Mouse (Mus musculus) hindbrain, embryonic 14.5 days (tissue): ENCODE measurements around the gene 5330417C22Rik. TPM values are rescaled to one million over a fixed set of nuclear protein-coding genes. Genes with fewer than 3 reads are reported as not detected.

ENCODE experiments used
- ATAC-seq: fragments of 200-750 bp; cut with Nextera tagmentation; 2 replicates; pipeline ENCODE4 v1.8.0; 2017; ENCODE audit warnings: moderate number of reproducible peaks, mild to moderate bottlenecking, moderate TSS enrichment, moderate library complexity; ENCODE audit not compliant: low FRiP score
- DNase-seq: peaks from one replicate; pipeline ENCODE4 v3.0.0-alpha.2; 2015; ENCODE audit warnings: low spot score
- H3K27ac ChIP-seq: fragments of 300-500 bp; sonication (generic); 2 replicates; pipeline ENCODE4 v1.5.1; 2014; ENCODE audit warnings: mild to moderate bottlenecking, moderate library complexity
- H3K27me3 ChIP-seq: fragments of 300-500 bp; sonication (generic); 2 replicates; pipeline ENCODE4 v1.6.1; 2014; ENCODE audit warnings: mild to moderate bottlenecking, low read length, mixed read lengths; ENCODE audit not compliant: control insufficient read depth, insufficient read depth
- H3K36me3 ChIP-seq: fragments of 300-500 bp; sonication (generic); replicated peaks from 2 replicates; pipeline ENCODE4 v1.6.1; 2014; ENCODE audit not compliant: control insufficient read depth, insufficient read depth
- H3K4me1 ChIP-seq: fragments of 300-500 bp; sonication (generic); replicated peaks from 2 replicates; pipeline ENCODE4 v1.6.1; 2014; ENCODE audit warnings: antibody characterized with exemption, low read length, mixed read lengths; ENCODE audit not compliant: control insufficient read depth, insufficient read depth
- H3K4me2 ChIP-seq: fragments of 300-500 bp; sonication (generic); replicated peaks from 2 replicates; pipeline ENCODE4 v1.6.1; 2014; ENCODE audit warnings: mild to moderate bottlenecking, moderate library complexity
- H3K4me3 ChIP-seq: fragments of 300-500 bp; sonication (generic); replicated peaks from 2 replicates; pipeline ENCODE4 v1.5.1; 2014; ENCODE audit warnings: mild to moderate bottlenecking, low read length
- H3K9ac ChIP-seq: fragments of 300-500 bp; sonication (generic); 2 replicates; pipeline ENCODE4 v1.6.1; 2014
- H3K9me3 ChIP-seq: fragments of 300-500 bp; sonication (generic); 2 replicates; pipeline ENCODE4 v1.6.1; 2016; ENCODE audit warnings: low read length; ENCODE audit not compliant: control insufficient read depth
- WGBS: fragments of 180-500 bp; shearing (Covaris S2); extraction: QIAGEN DNeasy Blood & Tissue Kit; methylation state at CpG from one replicate; pipeline ENCODE4 v1.1.7; 2014; 5-methylcytosine and 5-hydroxymethylcytosine counted together
- polyA plus RNA-seq: library from polyadenylated mRNA; unstranded; fragments of >200 nt; fragmentation: Nextera tagmentation; extraction: Ambion mirVana; gene quantifications from 2 replicates; pipeline ENCODE4 v1.2.1, GENCODE M21; 2014

5330417C22Rik gene
- polyA plus RNA-seq, 1 experiment from 2014 or later = 18.3 TPM

- no peaks in the 10 kb centered on the region for H3K27me3 ChIP-seq
- 81% methylated on average over 4 of the region's 4 CpGs for WGBS
- no peak for ATAC-seq
Observed at GRCm38 (mm10) chr3:108478800-108479199, 57.5 kb downstream of the 5330417C22Rik start.

DNA sequence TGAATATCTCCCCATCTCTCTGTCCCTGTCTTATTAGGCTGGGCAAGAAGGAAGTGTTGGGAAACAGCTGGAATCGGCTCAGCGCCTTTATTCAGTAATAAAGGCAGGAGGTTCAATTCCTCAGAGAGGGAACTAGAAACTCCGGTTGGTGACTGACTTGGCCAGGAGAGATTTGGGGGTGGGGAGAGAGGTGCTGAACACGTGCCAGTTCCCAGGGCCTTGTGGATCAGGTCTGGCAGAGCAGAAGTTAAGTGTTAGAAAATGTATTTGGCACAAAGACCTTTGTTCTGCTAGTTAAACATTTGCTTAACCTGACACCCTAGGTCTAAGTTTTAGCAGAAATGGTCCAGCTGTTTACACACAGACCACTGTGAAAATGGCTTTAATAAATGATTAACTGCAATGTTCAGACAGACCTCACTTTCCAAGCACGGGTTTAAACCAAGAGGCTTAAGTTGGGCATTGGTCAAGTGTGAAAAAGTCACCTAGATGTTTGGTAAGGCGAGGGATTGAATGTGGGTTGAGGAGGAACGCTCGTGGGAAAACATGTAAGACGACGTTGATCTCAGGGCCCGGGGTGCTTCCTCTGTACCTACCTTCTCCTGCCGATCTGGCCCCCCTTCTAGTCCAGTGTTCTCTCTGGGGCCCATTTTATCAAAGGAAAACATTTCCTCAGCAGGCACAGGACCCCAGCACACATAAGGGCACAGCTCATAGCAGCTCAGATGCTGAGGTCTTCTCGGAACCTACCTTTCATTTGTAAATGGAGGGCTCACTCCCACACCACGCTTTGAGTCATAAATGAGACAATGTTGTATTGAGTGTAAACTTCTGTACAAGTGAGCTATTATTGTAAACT, 59.3 kb downstream of the 5330417C22Rik start:
- Histone ChIP-seq H3K27ac (no peak overlapping the region), H3K9ac (no peak overlapping the region), H3K27me3 (no peaks in the 10 kb centered on the region), H3K4me2 (no peak overlapping the region), H3K4me3 (no peak overlapping the region), H3K9me3 (no peaks in the 10 kb centered on the region), H3K4me1 (no peaks in the 10 kb centered on the region), H3K36me3 (no peaks in the 10 kb centered on the region)
- DNase-seq = no peak
- 54% methylated on average over 14 of the region's 14 CpGs for WGBS
- ATAC-seq = no peak

More at GRCm38 (mm10) chr3:108478800-108479199, 57.5 kb downstream of the 5330417C22Rik start:
- no peaks in the 10 kb centered on the region for H3K4me1 ChIP-seq
- no peak overlapping the region for H3K27ac ChIP-seq
- no peaks in the 10 kb centered on the region for H3K9me3 ChIP-seq
- no peak for DNase-seq
- no peak overlapping the region for H3K4me3 ChIP-seq
- no peak overlapping the region for H3K9ac ChIP-seq
- H3K4me2 ChIP-seq = no peak overlapping the region
- H3K36me3 ChIP-seq = no peaks in the 10 kb centered on the region

DNA sequence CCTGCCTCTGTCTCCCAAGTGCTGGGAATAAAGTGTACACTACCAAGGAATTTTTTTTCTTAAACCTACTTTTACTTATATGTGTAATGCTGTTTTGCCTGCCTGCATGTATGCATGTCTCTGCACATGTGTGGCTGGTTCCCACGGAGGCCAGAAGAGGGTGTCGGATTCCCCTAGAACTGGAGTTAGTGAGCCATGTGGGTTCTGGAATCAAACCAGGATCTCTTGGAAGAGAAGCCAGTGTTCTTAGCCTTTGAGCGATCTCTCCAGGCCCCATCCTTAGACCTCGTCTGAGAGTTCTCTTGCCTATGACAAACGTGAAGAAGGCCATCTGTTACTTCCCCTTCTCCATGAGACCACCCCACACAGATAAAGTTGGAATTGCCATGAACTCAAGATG, 60.8 kb downstream of the 5330417C22Rik start:
- WGBS = 86% methylated on average over 5 of the region's 5 CpGs
- ATAC-seq (no peak), DNase-seq (no peak)
- Histone ChIP-seq H3K27ac (no peak overlapping the region), H3K27me3 (no peaks in the 10 kb centered on the region), H3K4me3 (no peak overlapping the region), H3K9ac (no peak overlapping the region), H3K36me3 (no peaks in the 10 kb centered on the region), H3K9me3 (no peaks in the 10 kb centered on the region), H3K4me2 (no peak overlapping the region), H3K4me1 (no peaks in the 10 kb centered on the region)

GRCm38 (mm10) chr3:108474969-108475368, 61.4 kb downstream of the 5330417C22Rik start:
- DNase-seq = no peak
- no peaks in the 10 kb centered on the region for H3K9me3 ChIP-seq
- no peak overlapping the region for H3K4me2 ChIP-seq
- no peak for ATAC-seq
- no peaks in the 10 kb centered on the region for H3K27me3 ChIP-seq
- H3K9ac ChIP-seq = no peak overlapping the region
- 96% methylated on average over 7 of the region's 7 CpGs for WGBS
- no peak overlapping the region for H3K4me3 ChIP-seq
- no peaks in the 10 kb centered on the region for H3K4me1 ChIP-seq
- no peaks in the 10 kb centered on the region for H3K36me3 ChIP-seq
- no peak overlapping the region for H3K27ac ChIP-seq

GRCm38 (mm10) chr3:108467760-108468159, 68.6 kb downstream of the 5330417C22Rik start:
- H3K27me3 ChIP-seq = no peaks in the 10 kb centered on the region
- 67% methylated on average over 8 of the region's 8 CpGs for WGBS
- ATAC-seq (no peak), DNase-seq (no peak)
- no peak overlapping the region for H3K9ac ChIP-seq
- H3K36me3 ChIP-seq = no peaks in the 10 kb centered on the region
- no peak overlapping the region for H3K4me2 ChIP-seq
- H3K4me1 ChIP-seq = no peaks in the 10 kb centered on the region
- no peak overlapping the region for H3K27ac ChIP-seq
- H3K4me3 ChIP-seq = no peak overlapping the region
- no peaks in the 10 kb centered on the region for H3K9me3 ChIP-seq

DNA sequence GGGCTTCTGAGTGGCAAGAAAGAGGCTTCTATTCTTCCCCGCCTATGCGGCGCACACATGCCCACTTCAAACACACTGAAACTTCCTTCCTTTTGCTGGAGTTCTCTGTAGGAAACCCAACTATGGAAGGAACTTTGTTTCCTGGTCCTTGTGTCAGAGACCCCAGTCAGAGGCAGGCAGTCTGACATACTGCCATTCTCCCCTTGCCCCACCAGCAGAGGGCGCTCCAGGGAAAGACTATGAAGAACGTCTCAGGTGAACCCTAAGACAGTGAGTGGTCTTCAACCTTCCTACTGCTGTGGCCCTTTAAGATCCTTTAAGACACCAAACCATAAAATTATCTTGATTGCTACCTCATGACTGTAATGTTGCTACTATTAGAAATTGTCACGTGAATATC, 69.9 kb downstream of the 5330417C22Rik start:
- no peak for DNase-seq
- H3K9me3 ChIP-seq = no peaks in the 10 kb centered on the region

GRCm38 (mm10) chr3:108458866-108459265, 77.5 kb downstream of the 5330417C22Rik start:
- no peak overlapping the region for H3K4me3 ChIP-seq
- no peaks in the 10 kb centered on the region for H3K9me3 ChIP-seq
- DNase-seq (no peak), ATAC-seq (no peak)
- no peaks in the 10 kb centered on the region for H3K27me3 ChIP-seq
- no peaks in the 10 kb centered on the region for H3K36me3 ChIP-seq
- H3K27ac ChIP-seq = no peak overlapping the region
- no peak overlapping the region for H3K9ac ChIP-seq
- H3K4me1 ChIP-seq = no peaks in the 10 kb centered on the region
- 54% methylated on average over 10 of the region's 10 CpGs for WGBS
- H3K4me2 ChIP-seq = no peak overlapping the region

More for the DNA sequence above, 69.9 kb downstream of the 5330417C22Rik start:
- no peak overlapping the region for H3K27ac ChIP-seq
- H3K36me3 ChIP-seq = no peaks in the 10 kb centered on the region
- no peak overlapping the region for H3K4me3 ChIP-seq
- ATAC-seq = no peak
- H3K4me2 ChIP-seq = no peak overlapping the region
- no peak overlapping the region for H3K9ac ChIP-seq
- 91% methylated on average over 6 of the region's 6 CpGs for WGBS
- H3K27me3 ChIP-seq = no peaks in the 10 kb centered on the region
- no peaks in the 10 kb centered on the region for H3K4me1 ChIP-seq

GRCm38 (mm10) chr3:108458380-108458779, 78.0 kb downstream of the 5330417C22Rik start:
- no peaks in the 10 kb centered on the region for H3K4me1 ChIP-seq
- H3K27me3 ChIP-seq = no peaks in the 10 kb centered on the region
- no peaks in the 10 kb centered on the region for H3K36me3 ChIP-seq
- 68% methylated on average over 14 of the region's 14 CpGs for WGBS
- DNase-seq = no peak
- H3K9me3 ChIP-seq = no peaks in the 10 kb centered on the region
- no peak for ATAC-seq
- no peak overlapping the region for H3K4me2 ChIP-seq
- H3K27ac ChIP-seq = no peak overlapping the region
- no peak overlapping the region for H3K4me3 ChIP-seq
- H3K9ac ChIP-seq = no peak overlapping the region

DNA sequence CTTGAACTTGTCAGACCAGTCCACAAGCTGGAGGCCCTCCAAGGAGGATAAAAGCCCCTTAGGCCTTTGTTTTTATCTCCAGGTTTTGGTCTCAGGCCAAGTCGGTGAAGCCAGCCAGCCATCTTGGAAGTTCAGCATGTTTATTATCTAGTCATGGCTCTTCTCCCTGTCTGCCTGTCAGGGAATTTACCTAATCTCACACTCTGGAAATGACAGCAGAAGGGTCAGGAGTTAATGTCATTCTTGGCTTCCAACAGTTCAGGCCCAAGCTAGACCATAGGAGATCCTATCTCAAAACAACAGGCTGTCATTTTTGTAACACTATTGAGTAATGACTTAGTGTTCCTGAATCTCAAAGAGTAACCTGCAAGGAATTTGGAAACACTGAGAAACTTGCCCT, 82.2 kb downstream of the 5330417C22Rik start:
- ATAC-seq (no peak), DNase-seq (no peak)
- Histone ChIP-seq H3K27me3 (no peaks in the 10 kb centered on the region), H3K4me1 (no peaks in the 10 kb centered on the region), H3K27ac (no peak overlapping the region), H3K36me3 (no peaks in the 10 kb centered on the region), H3K9ac (no peak overlapping the region), H3K9me3 (no peaks in the 10 kb centered on the region), H3K4me3 (no peak overlapping the region), H3K4me2 (no peak overlapping the region)
- WGBS = 72% methylated on average over 1 of the region's 1 CpGs
